Mouse (Mus musculus): ENCODE results near the gene Ifna4.

The Ifna4 gene

DNA sequence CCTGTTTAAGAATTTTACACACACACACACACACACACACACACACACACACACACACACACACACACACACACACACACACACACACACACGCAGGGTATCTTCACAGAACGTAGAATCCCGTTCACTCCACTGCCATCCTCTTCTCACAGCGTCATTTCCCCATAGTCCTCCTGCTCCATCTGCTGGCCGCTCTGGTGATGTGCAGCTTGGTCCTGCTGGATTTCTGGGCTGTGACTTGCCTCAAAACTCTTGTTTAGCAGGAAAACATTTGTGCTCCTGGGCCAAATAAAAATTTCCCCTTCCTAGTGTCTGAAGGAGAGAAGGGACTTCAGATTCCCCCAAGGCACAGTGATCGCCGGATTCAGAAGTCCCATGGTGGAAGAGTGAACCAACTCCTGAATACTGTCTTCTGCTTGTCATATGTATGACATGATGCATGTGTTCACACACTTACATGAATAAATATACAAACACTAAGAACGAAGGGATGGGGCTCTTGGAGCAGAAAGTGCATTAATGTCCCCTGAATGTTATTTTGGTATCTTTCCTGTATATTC lies 25.8 kb downstream of the Ifna4 start:
- peak; percentile 84 for DNase-seq (ENCODE audit: low spot score)

DNA sequence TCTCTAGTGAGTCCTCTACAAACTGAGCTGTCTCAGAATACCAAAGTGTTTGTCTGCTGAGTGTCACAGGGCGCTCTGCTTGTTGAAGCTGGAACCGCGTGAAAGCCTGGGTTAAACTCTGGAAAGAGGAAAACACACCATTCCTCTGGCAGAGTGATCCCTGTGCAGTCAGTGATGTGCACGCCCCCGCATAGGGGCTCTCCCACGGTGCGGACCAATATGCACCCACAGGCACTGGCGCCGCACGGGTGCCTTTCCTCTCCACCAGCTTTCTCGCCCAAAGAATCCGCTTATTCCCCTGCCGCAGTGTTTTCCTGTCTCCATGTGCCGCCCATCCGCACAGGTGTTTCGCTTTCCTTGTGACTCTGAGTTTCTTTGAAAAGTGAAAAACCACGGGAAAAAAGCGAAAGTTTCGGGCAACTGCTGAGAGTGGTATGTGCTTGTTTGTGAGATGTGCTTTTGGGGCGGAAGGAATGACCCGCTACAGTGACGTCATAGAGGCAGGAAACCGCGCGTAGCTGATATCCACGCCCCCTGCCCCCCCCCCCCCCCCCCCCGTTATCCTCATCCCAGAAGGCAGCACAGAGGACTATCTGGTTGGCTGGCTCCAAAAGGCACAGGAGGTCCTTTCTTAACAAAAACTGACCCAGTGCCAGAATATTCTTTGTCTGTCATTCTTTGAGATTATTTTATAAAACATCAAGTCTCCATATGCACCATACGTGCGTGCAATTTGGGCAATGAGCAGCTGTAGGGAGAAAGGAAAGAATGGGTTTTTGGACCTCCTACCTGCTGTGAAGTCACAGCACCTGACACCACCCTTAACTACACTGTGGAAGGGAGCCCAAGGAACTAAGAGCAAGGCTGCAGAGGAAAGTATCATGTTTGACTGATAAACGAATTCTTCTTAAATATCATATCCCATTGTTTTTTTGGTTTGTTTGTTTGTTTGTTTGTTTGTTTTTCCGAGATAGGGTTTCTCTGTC lies 26.6 kb downstream of the Ifna4 start:
- peak; percentile 84 for DNase-seq (ENCODE audit: low spot score)

GRCm38 (mm10) chr4:88872691-88873090 lies 31.0 kb downstream of the Ifna4 start:
- DNase-seq (ENCODE audit: low spot score), result peak; percentile 33

DNA sequence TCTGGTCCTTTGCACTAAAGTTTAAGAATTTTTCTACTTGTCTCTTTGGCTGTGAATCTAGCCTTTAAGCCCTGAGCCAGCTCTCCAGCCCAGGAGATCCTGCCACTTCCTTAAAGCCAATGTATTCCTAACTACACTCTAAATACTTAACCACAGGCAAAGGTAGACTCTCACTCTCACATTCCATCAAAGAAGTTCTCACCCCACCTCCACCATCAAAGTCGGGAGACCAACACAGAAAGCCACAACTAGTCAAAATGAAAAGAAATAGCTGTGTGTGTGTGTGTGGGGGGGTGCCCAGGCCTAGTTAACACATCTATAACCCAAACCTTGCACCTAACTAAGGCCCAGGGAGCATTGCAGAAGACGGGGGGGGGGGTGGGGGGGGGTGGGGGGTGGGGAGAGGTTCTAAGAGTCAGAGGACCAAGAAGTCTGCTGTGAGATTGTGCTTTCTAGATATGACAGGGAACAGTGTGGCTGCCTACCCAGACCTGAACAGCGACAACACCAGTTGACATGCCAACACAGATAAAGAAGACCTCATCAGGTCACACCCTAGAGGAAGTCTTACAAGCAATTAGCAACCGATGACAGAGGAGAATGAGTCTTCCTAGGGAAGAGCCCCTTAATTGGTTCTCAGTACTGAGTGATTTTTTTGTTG lies 33.9 kb downstream of the Ifna4 start:
- no peak for DNase-seq (ENCODE audit: low spot score)

DNA sequence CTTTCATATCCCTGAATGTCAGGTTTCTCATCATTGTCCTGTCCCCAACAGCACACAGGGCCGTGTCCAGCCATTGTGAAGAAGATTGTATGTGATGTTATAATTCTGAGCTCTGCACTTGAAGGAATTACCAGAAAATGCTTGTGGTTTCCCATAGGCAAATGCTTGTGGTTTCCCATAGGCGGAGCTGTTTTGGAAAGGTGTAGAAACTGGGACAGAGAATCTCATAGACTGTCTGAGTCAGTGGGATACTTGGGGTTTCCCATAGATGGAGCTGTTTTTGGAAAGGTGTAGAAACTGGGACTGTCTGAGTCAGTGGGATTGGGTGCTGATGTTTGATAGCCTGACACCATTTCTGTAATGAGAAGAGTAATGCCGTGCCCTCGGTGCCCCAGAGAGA lies 34.9 kb downstream of the Ifna4 start:
- no peak for DNase-seq (ENCODE audit: low spot score)

- DNase-seq (ENCODE audit: low spot score), result peak; percentile 30
Measured at GRCm38 (mm10) chr4:88878246-88878645, 36.6 kb downstream of the Ifna4 start.

- no peak for DNase-seq (ENCODE audit: low spot score)
Measured at GRCm38 (mm10) chr4:88878772-88879171, 37.1 kb downstream of the Ifna4 start.

DNA sequence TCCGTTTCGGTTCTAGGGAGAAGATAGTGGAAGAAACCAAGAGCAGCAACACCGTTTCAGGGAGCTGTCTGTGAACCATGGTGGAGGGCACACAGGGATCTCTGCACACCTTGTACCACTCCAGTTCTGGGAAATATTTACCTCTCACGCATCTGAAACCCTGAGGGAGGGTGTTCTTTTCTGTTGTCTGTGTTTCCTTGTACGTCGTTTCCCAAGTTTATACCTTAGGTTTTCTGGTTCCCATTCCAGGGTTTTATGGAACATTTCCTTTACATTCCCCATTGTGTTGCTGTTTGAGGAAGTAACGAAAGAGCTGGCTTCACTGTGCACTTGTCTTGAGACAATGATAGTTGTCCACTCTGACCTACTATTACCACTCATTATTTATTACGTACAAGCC lies 38.4 kb downstream of the Ifna4 start, which contains the start of gene Ifne:
Gene Ifne, minus strand, starts transcription at position 101 of the 400 bp plus-strand sequence.
- DNase-seq (ENCODE audit: low spot score), result no peak

DNA sequence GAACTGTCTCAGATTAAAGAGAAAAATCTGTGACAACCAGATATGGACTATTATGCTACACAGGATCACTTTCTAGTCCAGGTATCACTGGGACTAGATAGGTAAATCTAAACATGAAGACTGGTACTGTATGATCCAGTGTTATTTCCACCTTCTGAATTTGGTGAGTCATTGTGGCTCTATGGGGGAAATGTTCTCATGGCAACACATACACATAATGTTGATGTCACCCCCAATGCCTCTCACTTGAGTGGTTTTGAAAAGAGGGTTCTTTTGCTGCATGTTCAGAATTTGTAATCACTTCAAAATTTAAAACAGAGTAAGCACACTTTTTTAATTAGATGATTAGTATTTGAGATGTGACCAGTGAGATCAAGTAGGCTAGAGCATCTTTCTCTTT lies 46.6 kb downstream of the Ifna4 start:
- no peak for DNase-seq (ENCODE audit: low spot score)
